Mouse (Mus musculus): ENCODE data around the gene Trappc6a. TPM values are rescaled to one million over a fixed set of nuclear protein-coding genes. Genes with fewer than 3 reads are reported as not detected.

Gene Trappc6a
- total RNA-seq, 2 experiments from 2014 or later, result 17.2 to 20.7 TPM

GRCm38 (mm10) chr7:19561765-19562642 is 53.8 kb downstream of the Trappc6a start:
- Histone ChIP-seq H3K4me3 (peak overlapping the region; percentile 99), H3K27ac (peak overlapping the region; percentile 97)
- TF ChIP-seq CTCF (conservative IDR thresholded peaks at IDR 0.05), result no peak; the same call in 1 of the 2 replicates
- DNase-seq (ENCODE audit: low spot score in 2 of 2), result peak; percentile 84 to 89

GRCm38 (mm10) chr7:19562643-19563410 is 54.6 kb downstream of the Trappc6a start, which contains the start of gene Ppp1r37:
Gene Ppp1r37, minus strand, starts transcription at chr7:19563076.
- Histone ChIP-seq H3K27ac (peak within 1 kb of the TSS; percentile 97), H3K4me3 (peak within 1 kb of the TSS; percentile 99)
- DNase-seq (ENCODE audit: low spot score in 2 of 2), result no peak
- no peak for TF ChIP-seq CTCF (conservative IDR thresholded peaks at IDR 0.05)

GRCm38 (mm10) chr7:19563884-19564283 is 55.7 kb downstream of the Trappc6a start:
- TF ChIP-seq CTCF (conservative IDR thresholded peaks at IDR 0.05), result no peak
- DNase-seq (ENCODE audit: low spot score in 2 of 2), result no peak
- Histone ChIP-seq H3K27ac (no peak overlapping the region), H3K4me3 (no peak overlapping the region)

DNA sequence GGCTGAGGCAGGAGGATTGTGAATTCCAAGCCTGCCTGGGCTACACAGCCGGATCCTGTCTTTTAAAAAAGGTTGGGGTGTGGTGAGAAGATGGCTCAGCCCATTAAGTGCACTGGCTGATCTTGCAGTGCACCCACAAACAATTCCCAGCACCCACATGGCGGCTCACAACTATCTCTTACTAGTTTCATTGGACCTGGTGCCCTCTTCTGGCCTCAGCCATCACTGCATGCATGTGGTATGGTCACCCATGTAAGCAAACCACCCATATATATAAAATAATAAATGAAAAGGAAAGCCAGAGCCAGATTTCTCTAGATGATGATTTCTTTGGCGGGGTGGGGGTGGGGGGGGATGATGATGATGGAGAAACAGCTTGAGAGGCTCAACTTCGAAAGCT is 56.3 kb downstream of the Trappc6a start:
- H3K4me3 ChIP-seq, result no peak overlapping the region
- peak; percentile 56 for TF ChIP-seq CTCF (conservative IDR thresholded peaks at IDR 0.05)
- no peak overlapping the region for H3K27ac ChIP-seq
- DNase-seq (ENCODE audit: low spot score in 2 of 2), result no peak

Other genes starting within 250 kb of the Trappc6a start
- gene Vasp, start 236.6 kb upstream of the Trappc6a start, total RNA-seq (2021), result 10 to 100 TPM; 15.7 to 17.1 TPM
- gene Ppm1n, start 228.3 kb upstream of the Trappc6a start, total RNA-seq (2021), result not detected
- 10 to 100 TPM; 90.3 to 92.7 TPM for gene Rtn2, start 225.8 kb upstream of the Trappc6a start, total RNA-seq (2021)
- gene Fosb, start 198.3 kb upstream of the Trappc6a start, total RNA-seq (2021), result 10 to 100 TPM; 12.8 to 14.1 TPM
- gene Ercc1, start 163.6 kb upstream of the Trappc6a start, total RNA-seq (2021), result 10 to 100 TPM; 51.7 to 51.9 TPM
- 10 to 100 TPM; 18.1 to 19.5 TPM for gene Cd3eap, start 148.9 kb upstream of the Trappc6a start, total RNA-seq (2021)
- 1 to 10 TPM; 6.1 to 6.9 TPM for gene Ppp1r13l, start 148.6 kb upstream of the Trappc6a start, total RNA-seq (2021)
- 10 to 100 TPM; 36.4 to 36.5 TPM for gene Ercc2, start 126.4 kb upstream of the Trappc6a start, total RNA-seq (2021)
- gene Klc3, start 104.3 kb upstream of the Trappc6a start, total RNA-seq (2021), result 1 to 10 TPM; 3.2 to 3.5 TPM
- gene Ckm, start 103.6 kb upstream of the Trappc6a start, total RNA-seq (2021), result not detected
- 10 to 100 TPM; 92.9 to 99.6 TPM for gene Mark4, start 49.6 kb upstream of the Trappc6a start, total RNA-seq (2021)
- under 1 TPM; 0.10 to 0.38 TPM for gene Exoc3l2, start 45.1 kb upstream of the Trappc6a start, total RNA-seq (2021)
- 1 to 10 TPM; 6.0 to 6.9 TPM for gene Bloc1s3, start within 50 bp of the Trappc6a start, total RNA-seq (2021)
- under 1 TPM; 0.38 to 0.71 TPM for gene Nkpd1, start 9.4 kb downstream of the Trappc6a start, total RNA-seq (2021)
- gene Ppp1r37, start 54.7 kb downstream of the Trappc6a start, total RNA-seq (2021), result 100 to 1,000 TPM; 116 to 118 TPM
- gene Zfp296, start 68.9 kb downstream of the Trappc6a start, total RNA-seq (2021), result under 1 TPM; 0.81 to 0.95 TPM
- 10 to 100 TPM; 38.8 to 43.9 TPM for gene Gemin7, start 69.2 kb downstream of the Trappc6a start, total RNA-seq (2021)
- gene Clasrp, start 96.1 kb downstream of the Trappc6a start, total RNA-seq (2021), result 100 to 1,000 TPM in 1 of 2 experiments, 10 to 100 TPM in 1; 95.4 to 112 TPM
- 10 to 100 TPM in 1 of 2 experiments, 1 to 10 TPM in 1; 9.8 to 11.3 TPM for gene Relb, start 121.0 kb downstream of the Trappc6a start, total RNA-seq (2021)
- 100 to 1,000 TPM; 136 to 151 TPM for gene Clptm1, start 156.6 kb downstream of the Trappc6a start, total RNA-seq (2021)
- not detected for gene Apoc2, start 169.5 kb downstream of the Trappc6a start, total RNA-seq (2021)
- gene Gm44805, start 173.0 kb downstream of the Trappc6a start, total RNA-seq (2021), result not detected
- not detected for gene Apoc4, start 173.1 kb downstream of the Trappc6a start, total RNA-seq (2021)
- gene Apoc1, start 184.3 kb downstream of the Trappc6a start, total RNA-seq (2021), result 1 to 10 TPM; 3.1 to 3.5 TPM
- gene Apoe, start 190.8 kb downstream of the Trappc6a start, total RNA-seq (2021), result 1,000 to 10,000 TPM; 2,242 to 2,264 TPM
- 100 to 1,000 TPM; 110 TPM for gene Tomm40, start 207.0 kb downstream of the Trappc6a start, total RNA-seq (2021)
- 1 to 10 TPM; 4.5 to 5.9 TPM for gene Nectin2, start 242.1 kb downstream of the Trappc6a start, total RNA-seq (2021)